Mouse (Mus musculus): ENCODE data around the gene Gm10320. TPM values are rescaled to one million over a fixed set of nuclear protein-coding genes. Genes with fewer than 3 reads are reported as not detected.

Gm10320 gene
- polyA plus RNA-seq, 1 experiment from 2014 or later, result 1.7 TPM

Other genes with a start within 250 kb of the Gm10320 start
- 41.2 and 42.0 TPM in 2 replicates for gene Utp15, start 229.0 kb downstream of the Gm10320 start, polyA plus RNA-seq (2016; fragmentation: Nextera tagmentation; extraction: Ambion mirVana)
- gene Ankra2, start 228.9 kb downstream of the Gm10320 start, polyA plus RNA-seq (2016; fragmentation: Nextera tagmentation; extraction: Ambion mirVana), result 15.3 and 19.1 TPM in 2 replicates
- gene Gm21976, start 212.1 kb downstream of the Gm10320 start, polyA plus RNA-seq (2016; fragmentation: Nextera tagmentation; extraction: Ambion mirVana), result not detected in 2 replicates
- gene Btf3, start 175.0 kb downstream of the Gm10320 start, polyA plus RNA-seq (2016; fragmentation: Nextera tagmentation; extraction: Ambion mirVana), result 760 and 773 TPM in 2 replicates
- 0.17 and 0.25 TPM in 2 replicates for gene Foxd1, start 137.8 kb downstream of the Gm10320 start, polyA plus RNA-seq (2016; fragmentation: Nextera tagmentation; extraction: Ambion mirVana)
- not detected in 2 replicates for gene Tmem174, start 145.4 kb upstream of the Gm10320 start, polyA plus RNA-seq (2016; fragmentation: Nextera tagmentation; extraction: Ambion mirVana)
- 0.18 TPM in 1 of 2 replicates, not detected in the other for gene Tmem171, start 202.8 kb upstream of the Gm10320 start, polyA plus RNA-seq (2016; fragmentation: Nextera tagmentation; extraction: Ambion mirVana)

Measured in limb, embryonic 12.5 days (tissue).